Mouse (Mus musculus): ENCODE measurements around the gene Pde1b.

- TF ChIP-seq CTCF (IDR thresholded peaks at IDR 0.05) (no peak), POLR2A (IDR thresholded peaks at IDR 0.05; ENCODE audit: insufficient read depth, low read depth, low read length) (no peak)
Observed at GRCm38 (mm10) chr15:103522458-103523099, 19.7 kb downstream of the Pde1b start.
